Mouse (Mus musculus) lung, embryonic 14.5 days (tissue): ENCODE results near the gene Ccdc188. TPM values are rescaled to one million over a fixed set of nuclear protein-coding genes. Genes with fewer than 3 reads are reported as not detected.

Experiments used
- ATAC-seq: fragments of 200-750 bp; cut with Nextera tagmentation; 2 replicates; pipeline ENCODE4 v1.8.0; 2017; ENCODE audit warnings: mild to moderate bottlenecking, moderate TSS enrichment, moderate library complexity; ENCODE audit not compliant: insufficient read depth
- DNase-seq: peaks from one replicate; pipeline ENCODE4 v3.0.0-alpha.2; 2015
- H3K27ac ChIP-seq: fragments of 300-500 bp; sonication (generic); 2 replicates; pipeline ENCODE4 v1.5.1; 2014; ENCODE audit warnings: low read depth, mild to moderate bottlenecking, moderate library complexity
- H3K27me3 ChIP-seq: fragments of 300-500 bp; sonication (generic); 2 replicates; pipeline ENCODE4 v1.6.1; 2014; ENCODE audit warnings: low read length, control low read depth; ENCODE audit not compliant: insufficient read depth
- H3K36me3 ChIP-seq: fragments of 300-500 bp; sonication (generic); 2 replicates; pipeline ENCODE4 v1.6.1; 2014; ENCODE audit warnings: control low read depth; ENCODE audit not compliant: insufficient read depth
- H3K4me1 ChIP-seq: fragments of 300-500 bp; sonication (generic); 2 replicates; pipeline ENCODE4 v1.6.1; 2014; ENCODE audit warnings: antibody characterized with exemption, control low read depth; ENCODE audit not compliant: insufficient read depth
- H3K4me2 ChIP-seq: fragments of 300-500 bp; sonication (generic); 2 replicates; pipeline ENCODE4 v1.6.1; 2014; ENCODE audit warnings: mild to moderate bottlenecking
- H3K4me3 ChIP-seq: fragments of 300-500 bp; sonication (generic); 2 replicates; pipeline ENCODE4 v1.5.1; 2014; ENCODE audit warnings: low read depth, low read length
- H3K9ac ChIP-seq: fragments of 300-500 bp; sonication (generic); 2 replicates; pipeline ENCODE4 v1.6.1; 2014
- H3K9me3 ChIP-seq: fragments of 300-500 bp; sonication (generic); 2 replicates; pipeline ENCODE4 v1.6.1; 2016; ENCODE audit warnings: low read depth, low read length, control low read depth
- CTCF ChIP-seq: IDR thresholded peaks from 2 replicates; pipeline ENCODE4 v1.5.1; 2016; ENCODE audit warnings: antibody characterized with exemption, low read depth
- WGBS: fragments of 180-500 bp; shearing (Covaris S2); extraction: QIAGEN DNeasy Blood & Tissue Kit; methylation state at CpG from one replicate; pipeline ENCODE4 v1.1.7; 2014; 5-methylcytosine and 5-hydroxymethylcytosine counted together
- polyA plus RNA-seq: library from polyadenylated mRNA; unstranded; fragments of >200 nt; fragmentation: Nextera tagmentation; extraction: Ambion mirVana; gene quantifications from 2 replicates; pipeline ENCODE4 v1.2.1, GENCODE M21; 2014

Gene Ccdc188
- polyA plus RNA-seq, 1 experiment from 2014 or later, result not detected

- Histone ChIP-seq H3K9me3 (no peaks in the 10 kb centered on the region), H3K27ac (no peak overlapping the region), H3K9ac (no peak overlapping the region), H3K36me3 (peaks cover 52% of the 10 kb centered on the region), H3K27me3 (no peaks in the 10 kb centered on the region), H3K4me3 (no peak overlapping the region), H3K4me1 (peaks cover 4% of the 10 kb centered on the region; the same call in 1 of the 2 replicates), H3K4me2 (no peak overlapping the region)
- TF ChIP-seq CTCF, result no peak
- DNase-seq (no peak), ATAC-seq (no peak)
- 94% methylated on average over 4 of the region's 4 CpGs for WGBS
These were observed 11.2 kb downstream of the Ccdc188 start for GRCm38 (mm10) chr16:18228856-18229255.

GRCm38 (mm10) chr16:18229622-18230021, 11.9 kb downstream of the Ccdc188 start:
- no peak for TF ChIP-seq CTCF
- Histone ChIP-seq H3K27ac (no peak overlapping the region), H3K4me1 (peaks cover 8% of the 10 kb centered on the region; the same call in 1 of the 2 replicates), H3K36me3 (peaks cover 45% of the 10 kb centered on the region), H3K9ac (no peak overlapping the region; the same call in 1 of the 2 replicates), H3K4me2 (0 out of 2 replicates have a peak overlapping the region, but pooled peaks have one; percentile 5), H3K27me3 (no peaks in the 10 kb centered on the region), H3K9me3 (no peaks in the 10 kb centered on the region), H3K4me3 (no peak overlapping the region)
- ATAC-seq, result peak; percentile 26; the same call in 1 of the 2 replicates
- no peak for DNase-seq
- WGBS, result 55% methylated on average over 11 of the region's 11 CpGs

- H3K4me2 ChIP-seq, result no peak overlapping the region
- H3K27ac ChIP-seq, result no peak overlapping the region
- H3K4me3 ChIP-seq, result no peak overlapping the region
- H3K27me3 ChIP-seq, result no peaks in the 10 kb centered on the region
- WGBS, result 82% methylated on average over 6 of the region's 6 CpGs
- DNase-seq (no peak), ATAC-seq (no peak)
- H3K4me1 ChIP-seq, result peaks cover 8% of the 10 kb centered on the region; the same call in 1 of the 2 replicates
- H3K9ac ChIP-seq, result no peak overlapping the region
- peaks cover 35% of the 10 kb centered on the region; the same call in 1 of the 2 replicates for H3K36me3 ChIP-seq
- H3K9me3 ChIP-seq, result no peaks in the 10 kb centered on the region
- no peak for TF ChIP-seq CTCF
These were observed 12.9 kb downstream of the Ccdc188 start for GRCm38 (mm10) chr16:18230617-18231016.

GRCm38 (mm10) chr16:18231047-18231446, 13.4 kb downstream of the Ccdc188 start:
- DNase-seq (no peak), ATAC-seq (no peak)
- H3K27ac ChIP-seq, result no peak overlapping the region
- no peak overlapping the region for H3K4me3 ChIP-seq
- TF ChIP-seq CTCF, result no peak
- H3K9ac ChIP-seq, result no peak overlapping the region
- H3K27me3 ChIP-seq, result no peaks in the 10 kb centered on the region
- H3K9me3 ChIP-seq, result no peaks in the 10 kb centered on the region
- H3K4me1 ChIP-seq, result peaks cover 8% of the 10 kb centered on the region; the same call in 1 of the 2 replicates
- no peak overlapping the region for H3K4me2 ChIP-seq
- 84% methylated on average over 3 of the region's 3 CpGs for WGBS
- peaks cover 31% of the 10 kb centered on the region; the same call in 1 of the 2 replicates for H3K36me3 ChIP-seq

- Histone ChIP-seq H3K36me3 (peaks cover 26% of the 10 kb centered on the region; the same call in 1 of the 2 replicates), H3K9me3 (no peaks in the 10 kb centered on the region), H3K27ac (no peak overlapping the region), H3K4me2 (no peak overlapping the region), H3K4me3 (no peak overlapping the region), H3K27me3 (no peaks in the 10 kb centered on the region), H3K9ac (no peak overlapping the region), H3K4me1 (peaks cover 8% of the 10 kb centered on the region; the same call in 1 of the 2 replicates)
- ATAC-seq, result no peak
- no peak for TF ChIP-seq CTCF
- WGBS, result 76% methylated on average over 4 of the region's 4 CpGs
- no peak for DNase-seq
These were observed 13.8 kb downstream of the Ccdc188 start for GRCm38 (mm10) chr16:18231451-18231850.

GRCm38 (mm10) chr16:18233451-18233850, 15.8 kb downstream of the Ccdc188 start:
- Histone ChIP-seq H3K4me3 (no peak overlapping the region), H3K9ac (peak overlapping the region; percentile 86), H3K9me3 (no peaks in the 10 kb centered on the region), H3K4me2 (peak overlapping the region; percentile 83), H3K4me1 (peaks cover 8% of the 10 kb centered on the region; the same call in 1 of the 2 replicates), H3K27me3 (no peaks in the 10 kb centered on the region), H3K27ac (no peak overlapping the region), H3K36me3 (peaks cover 16% of the 10 kb centered on the region)
- TF ChIP-seq CTCF, result no peak
- DNase-seq (no peak), ATAC-seq (no peak)
- WGBS, result 35% methylated on average over 1 of the region's 1 CpGs

DNA sequence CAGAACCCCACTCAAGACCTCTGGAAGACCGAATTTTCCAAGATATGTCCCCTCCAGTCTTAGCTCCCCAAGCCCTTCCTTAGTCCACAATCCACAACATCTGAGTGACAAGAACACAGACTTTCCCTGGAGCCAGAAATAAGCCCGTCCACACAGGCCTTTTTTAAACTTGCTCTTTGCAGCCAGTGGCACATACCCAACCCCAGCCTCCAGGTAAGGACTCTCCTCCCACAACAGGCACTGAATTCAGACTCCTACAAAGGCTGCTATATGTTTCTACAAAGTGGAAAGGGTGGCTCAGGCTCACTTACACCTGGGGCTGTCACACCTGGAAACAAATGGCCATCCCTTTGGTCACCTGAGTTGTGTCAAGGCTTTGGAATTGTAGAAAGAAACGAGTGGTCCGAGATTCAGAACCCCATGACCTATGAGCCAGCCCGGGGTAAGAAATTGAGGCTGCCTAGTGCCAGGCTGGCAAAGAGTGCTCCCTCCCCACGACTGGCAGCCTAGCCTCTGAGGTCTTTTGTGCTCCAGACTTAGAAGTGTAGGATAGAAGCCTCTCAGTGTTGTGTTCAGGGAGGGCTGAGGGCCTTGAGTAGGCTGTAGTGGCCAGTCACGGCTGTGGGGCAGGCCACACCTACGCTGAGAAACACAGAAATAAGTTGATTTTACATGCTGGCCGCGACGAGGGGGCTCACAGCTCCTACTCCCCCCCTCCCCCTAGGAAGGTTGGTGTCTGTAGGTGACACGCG, 16.4 kb downstream of the Ccdc188 start:
- TF ChIP-seq CTCF, result no peak
- peak overlapping the region; percentile 89; the same call in 1 of the 2 replicates for H3K27ac ChIP-seq
- peak overlapping the region; percentile 83 for H3K4me2 ChIP-seq
- no peaks in the 10 kb centered on the region for H3K27me3 ChIP-seq
- peaks cover 15% of the 10 kb centered on the region for H3K36me3 ChIP-seq
- 12% methylated on average over 13 of the region's 13 CpGs for WGBS
- no peak for DNase-seq
- H3K4me3 ChIP-seq, result peak overlapping the region; percentile 83
- ATAC-seq, result no peak
- peak overlapping the region; percentile 86 for H3K9ac ChIP-seq
- no peaks in the 10 kb centered on the region for H3K9me3 ChIP-seq
- peaks cover 8% of the 10 kb centered on the region; the same call in 1 of the 2 replicates for H3K4me1 ChIP-seq
